Mouse (Mus musculus) neural tube, embryonic 13.5 days (tissue): ENCODE results near the gene Mettl1. TPM values are rescaled to one million over a fixed set of nuclear protein-coding genes. Genes with fewer than 3 reads are reported as not detected.
A peak's percentile ranks its signal among the peaks of the same experiment; 100 is the strongest.

Source experiments
- ATAC-seq: fragments of 200-750 bp; cut with Nextera tagmentation; 2 replicates; pipeline ENCODE4 v1.8.0; 2017; ENCODE audit warnings: low read depth, mild to moderate bottlenecking, moderate TSS enrichment, moderate library complexity
- H3K27ac ChIP-seq: fragments of 300-500 bp; sonication (generic); replicated peaks from 2 replicates; pipeline ENCODE4 v1.5.1; 2015; ENCODE audit warnings: moderate library complexity, mild to moderate bottlenecking, inconsistent platforms
- H3K27me3 ChIP-seq: fragments of 300-500 bp; sonication (generic); 2 replicates; pipeline ENCODE4 v1.6.1; 2015; ENCODE audit warnings: mild to moderate bottlenecking, inconsistent platforms
- H3K36me3 ChIP-seq: fragments of 300-500 bp; sonication (generic); 2 replicates; pipeline ENCODE4 v1.6.1; 2015; ENCODE audit warnings: mild to moderate bottlenecking, inconsistent platforms
- H3K4me1 ChIP-seq: fragments of 300-500 bp; sonication (generic); replicated peaks from 2 replicates; pipeline ENCODE4 v1.6.1; 2015; ENCODE audit warnings: inconsistent platforms
- H3K4me2 ChIP-seq: fragments of 300-500 bp; sonication (generic); 2 replicates; pipeline ENCODE4 v1.6.1; 2015; ENCODE audit warnings: inconsistent platforms, mild to moderate bottlenecking, moderate library complexity
- H3K4me3 ChIP-seq: fragments of 300-500 bp; sonication (generic); 2 replicates; pipeline ENCODE4 v1.5.1; 2015; ENCODE audit warnings: mild to moderate bottlenecking, inconsistent platforms
- H3K9ac ChIP-seq: fragments of 300-500 bp; sonication (generic); 2 replicates; pipeline ENCODE4 v1.6.1; 2015; ENCODE audit warnings: moderate library complexity, mild to moderate bottlenecking, inconsistent platforms
- H3K9me3 ChIP-seq: fragments of 300-500 bp; sonication (generic); 2 replicates; pipeline ENCODE4 v1.6.1; 2016; ENCODE audit warnings: inconsistent platforms
- WGBS: fragments of 180-500 bp; shearing (Covaris S2); methylation state at CpG from one replicate; pipeline ENCODE4 v1.1.7; 2015; 5-methylcytosine and 5-hydroxymethylcytosine counted together
- polyA plus RNA-seq: library from polyadenylated mRNA; unstranded; fragments of >200 nt; fragmentation: Nextera tagmentation; extraction: Ambion mirVana; gene quantifications from 2 replicates; pipeline ENCODE4 v1.2.1, GENCODE M21; 2015

Gene Mettl1
- polyA plus RNA-seq, 1 experiment from 2014 or later = 22.5 TPM

DNA sequence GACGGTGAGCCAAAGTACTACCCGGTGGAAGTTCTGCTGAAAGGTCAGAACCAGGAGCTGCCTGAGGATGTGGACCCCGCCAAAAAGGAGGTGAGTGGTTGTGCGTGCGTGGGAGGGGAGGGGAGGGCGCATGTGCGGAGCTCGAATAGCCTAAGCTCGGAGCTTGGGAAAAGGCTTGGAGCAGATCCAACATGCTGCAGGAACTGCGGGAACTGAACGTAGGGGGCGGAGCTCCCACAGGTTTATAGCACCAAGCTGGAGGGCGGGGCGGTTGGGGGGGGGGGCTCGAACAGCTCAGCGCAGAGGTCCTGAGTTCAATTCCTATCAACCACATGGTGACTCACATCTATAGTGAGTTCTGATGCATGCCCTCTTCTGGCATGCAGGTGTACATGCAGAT is 22.8 kb upstream of the Mettl1 start:
- Histone ChIP-seq H3K4me2 (no peak overlapping the region), H3K27ac (no peak overlapping the region), H3K4me1 (no peaks in the 10 kb centered on the region), H3K27me3 (no peaks in the 10 kb centered on the region), H3K4me3 (no peak overlapping the region), H3K9me3 (no peaks in the 10 kb centered on the region), H3K9ac (no peak overlapping the region), H3K36me3 (peaks cover 28% of the 10 kb centered on the region)
- ATAC-seq = no peak
- WGBS = 75% methylated on average over 16 of the region's 16 CpGs

DNA sequence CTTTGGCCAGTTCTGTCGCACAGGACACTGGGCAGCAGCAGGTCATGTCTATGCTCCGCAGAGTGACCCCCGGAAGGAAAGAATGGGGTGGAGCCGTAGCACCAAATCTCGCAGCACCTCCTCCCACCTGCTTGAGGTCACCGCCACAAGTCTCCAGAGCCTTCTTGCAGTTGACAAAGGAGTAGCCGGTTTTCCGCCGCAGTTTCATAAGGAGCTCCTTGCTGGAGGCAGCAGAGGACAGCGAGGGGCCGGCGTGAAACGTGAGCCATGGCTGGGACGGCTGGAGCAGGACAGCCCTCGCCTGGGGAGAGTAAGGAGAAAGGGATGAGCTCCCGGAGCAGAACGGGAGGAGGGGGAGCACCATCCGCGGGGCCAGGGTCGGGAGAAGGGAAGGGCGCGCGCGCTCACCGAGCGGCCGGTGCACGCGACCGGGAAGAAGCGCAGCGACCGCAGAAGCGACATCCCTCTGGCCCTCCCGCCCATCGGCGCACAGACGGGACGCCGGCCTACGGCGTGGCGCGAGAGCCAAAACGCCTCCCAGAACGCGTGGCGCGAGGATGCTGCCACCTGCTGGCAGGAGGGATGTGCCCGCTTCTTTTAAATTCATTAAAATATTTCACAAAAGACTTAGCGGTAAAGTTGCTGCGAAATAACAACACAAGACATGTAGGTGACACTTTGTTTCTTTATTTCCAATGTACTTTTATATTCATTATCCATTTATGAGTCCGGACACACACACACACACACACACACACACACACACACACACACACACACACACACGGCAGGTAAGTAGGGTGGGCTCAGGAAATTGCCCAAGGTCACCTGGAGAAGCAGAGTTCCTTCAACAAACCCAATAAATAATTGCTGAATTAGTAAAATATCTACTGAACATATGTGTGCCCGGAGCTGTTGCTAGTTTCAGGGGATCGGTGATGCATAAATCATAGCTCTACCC is 10.6 kb upstream of the Mettl1 start, which contains the start of gene Tsfm:
Tsfm (minus strand) TSS at position 505 of the 961 bp plus-strand sequence.
- Histone ChIP-seq H3K9ac (peak within 1 kb of the TSS; percentile 92), H3K9me3 (no peaks in the 10 kb centered on the region), H3K27me3 (no peaks in the 10 kb centered on the region), H3K27ac (peak within 1 kb of the TSS; percentile 78), H3K4me2 (peak within 1 kb of the TSS; percentile 91), H3K4me3 (peak within 1 kb of the TSS; percentile 83), H3K36me3 (peaks cover 36% of the 10 kb centered on the region), H3K4me1 (peaks cover 12% of the 10 kb centered on the region)
- ATAC-seq = peak; percentile 87
- WGBS = 6% methylated on average over 56 of the region's 56 CpGs

DNA sequence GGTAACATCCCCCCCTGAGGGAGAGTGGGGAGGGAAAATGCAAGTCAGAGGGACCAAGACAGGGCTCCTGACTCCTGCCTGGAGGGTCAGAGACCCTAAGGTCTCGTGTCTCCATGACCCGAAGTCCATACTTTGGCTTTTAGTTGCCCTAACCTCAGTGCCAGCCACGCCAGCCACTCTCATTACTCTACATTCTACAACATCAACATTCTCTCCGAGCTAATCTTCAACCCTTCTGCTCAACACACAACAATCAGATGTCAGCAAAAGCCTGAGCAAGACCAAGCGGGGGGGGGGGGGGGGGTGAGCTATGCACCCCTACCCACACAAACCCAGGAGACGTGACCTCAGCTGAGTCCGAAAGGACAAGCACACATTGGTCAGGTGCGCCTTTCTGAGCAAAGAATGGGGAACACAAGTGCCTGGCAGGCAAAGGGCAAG is 7.9 kb upstream of the Mettl1 start:
- Histone ChIP-seq H3K4me1 (peaks cover 12% of the 10 kb centered on the region), H3K4me3 (no peak overlapping the region), H3K9me3 (no peaks in the 10 kb centered on the region), H3K4me2 (no peak overlapping the region), H3K36me3 (peaks cover 9% of the 10 kb centered on the region), H3K9ac (no peak overlapping the region), H3K27ac (no peak overlapping the region), H3K27me3 (no peaks in the 10 kb centered on the region)
- WGBS = 76% methylated on average over 8 of the region's 8 CpGs
- ATAC-seq = no peak

DNA sequence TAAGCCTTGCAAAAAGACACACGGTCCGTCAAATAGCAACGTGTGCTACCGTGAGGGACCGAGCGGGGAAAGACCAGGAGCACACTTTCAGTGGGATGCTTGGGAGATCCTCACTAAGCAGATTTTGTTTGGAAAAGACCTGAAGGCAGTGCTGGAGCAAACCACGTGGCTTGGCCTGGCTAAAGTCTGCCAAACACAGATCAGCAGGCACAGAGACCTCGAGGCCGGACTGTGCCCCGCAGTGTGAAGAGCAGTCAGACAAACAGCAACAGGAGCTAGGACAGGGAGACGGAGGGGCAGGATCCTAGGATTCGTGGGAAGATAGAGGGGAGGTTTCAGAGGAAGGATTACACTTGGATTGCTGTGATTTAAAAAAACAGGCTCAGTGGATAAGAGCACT is 4.9 kb upstream of the Mettl1 start:
- Histone ChIP-seq H3K4me2 (no peak overlapping the region), H3K27me3 (peaks cover 15% of the 10 kb centered on the region), H3K36me3 (no peaks in the 10 kb centered on the region), H3K9ac (no peak overlapping the region), H3K27ac (no peak overlapping the region), H3K4me1 (peaks cover 6% of the 10 kb centered on the region; the same call in 1 of the 2 replicates), H3K9me3 (no peaks in the 10 kb centered on the region), H3K4me3 (no peak overlapping the region)
- 85% methylated on average over 12 of the region's 12 CpGs for WGBS
- no peak for ATAC-seq

DNA sequence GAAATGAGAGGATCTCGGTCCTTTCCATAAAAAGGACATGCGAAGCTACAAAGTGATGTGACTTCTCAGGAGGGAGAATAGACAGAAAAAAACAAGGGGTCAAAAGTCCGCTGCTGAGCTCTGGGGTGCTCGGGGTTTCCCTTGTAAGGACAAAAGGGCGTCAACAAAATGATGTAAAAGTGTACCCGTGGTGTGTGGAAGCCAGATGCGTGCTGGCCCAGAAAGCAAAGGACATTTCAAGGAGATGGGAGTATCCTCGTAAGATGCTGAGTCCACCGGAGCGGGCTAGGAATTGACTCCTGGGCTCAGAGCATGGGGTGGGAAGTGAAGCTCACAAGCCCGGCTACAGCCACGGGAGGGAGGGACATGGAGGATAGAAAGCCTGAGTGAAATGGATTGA is 3.6 kb upstream of the Mettl1 start:
- Histone ChIP-seq H3K9me3 (no peaks in the 10 kb centered on the region), H3K4me2 (no peak overlapping the region), H3K4me1 (peaks cover 12% of the 10 kb centered on the region), H3K9ac (no peak overlapping the region), H3K4me3 (no peak overlapping the region), H3K27ac (no peak overlapping the region), H3K36me3 (no peaks in the 10 kb centered on the region), H3K27me3 (peaks cover 15% of the 10 kb centered on the region)
- ATAC-seq = no peak
- WGBS = 70% methylated on average over 12 of the region's 12 CpGs

DNA sequence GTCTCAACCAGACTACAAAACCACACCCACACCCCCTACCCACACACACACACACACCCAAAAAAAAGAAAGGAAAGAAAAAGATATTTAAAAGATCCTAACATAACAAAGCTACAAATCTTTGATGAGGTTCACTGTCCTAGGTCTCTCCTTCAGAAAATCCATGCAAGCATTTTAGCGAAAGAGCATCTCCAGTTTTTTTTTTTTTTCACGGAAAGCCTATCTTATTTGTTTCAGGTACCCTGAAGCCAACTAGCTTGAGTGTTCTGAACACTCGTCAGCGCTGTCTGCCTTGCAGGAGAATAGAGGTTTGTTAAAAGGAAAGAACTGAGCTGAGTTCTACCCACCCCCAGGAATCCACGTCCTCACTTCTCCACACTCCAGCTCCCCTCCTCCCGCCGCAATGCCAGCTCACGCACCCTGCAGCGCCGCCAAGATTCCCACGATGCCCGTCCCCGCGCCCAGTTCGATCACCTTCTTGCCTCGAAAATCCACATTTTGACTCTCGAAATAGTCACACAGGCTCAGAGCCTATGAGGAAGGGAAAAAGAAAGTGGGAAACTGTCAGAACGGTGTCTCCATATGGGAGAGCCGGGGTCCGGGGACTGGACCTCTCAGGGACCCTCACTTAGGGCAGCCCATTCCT is 522 bp upstream of the Mettl1 start:
- Histone ChIP-seq H3K4me2 (peak overlapping the region; percentile 99), H3K27ac (no peak overlapping the region), H3K36me3 (peaks cover 3% of the 10 kb centered on the region; the same call in 1 of the 2 replicates), H3K4me3 (peak overlapping the region; percentile 83), H3K4me1 (peaks cover 16% of the 10 kb centered on the region), H3K9me3 (no peaks in the 10 kb centered on the region), H3K27me3 (peaks cover 15% of the 10 kb centered on the region), H3K9ac (peak overlapping the region; percentile 77)
- WGBS = 1% methylated on average over 20 of the region's 20 CpGs
- no peak; the same call in 1 of the 2 replicates for ATAC-seq

DNA sequence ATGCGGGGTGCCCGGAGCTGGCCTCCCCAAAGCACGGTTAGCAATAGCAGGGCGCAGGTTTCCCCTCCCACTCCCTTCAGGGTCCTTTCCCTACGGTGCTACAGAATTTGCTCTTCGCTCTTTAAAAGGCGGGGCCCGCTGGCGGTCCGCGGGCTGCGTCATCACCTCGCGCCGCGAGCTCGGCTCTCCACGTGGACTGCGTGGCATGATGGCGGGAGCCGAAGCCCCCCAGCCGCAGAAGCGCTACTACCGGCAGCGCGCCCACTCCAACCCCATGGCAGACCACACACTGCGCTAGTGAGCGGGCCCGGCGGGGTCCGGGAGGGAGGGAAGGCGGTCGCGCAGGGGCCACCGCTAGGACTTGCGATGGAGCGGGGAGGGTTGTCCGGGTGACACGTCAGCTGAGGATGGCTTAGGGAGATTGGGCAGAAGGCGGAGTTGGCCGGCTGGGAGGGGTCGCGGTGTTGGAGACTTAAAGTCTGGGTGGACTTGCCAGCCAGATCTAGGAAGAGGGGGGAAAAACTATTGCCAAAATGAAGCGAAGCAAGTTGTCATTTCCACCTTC is 642 bp downstream of the Mettl1 start:
- Histone ChIP-seq H3K36me3 (peaks cover 3% of the 10 kb centered on the region; the same call in 1 of the 2 replicates), H3K4me3 (peak overlapping the region; percentile 83), H3K27me3 (peaks cover 15% of the 10 kb centered on the region), H3K27ac (no peak overlapping the region), H3K9me3 (no peaks in the 10 kb centered on the region), H3K4me2 (peak overlapping the region; percentile 99), H3K4me1 (peaks cover 16% of the 10 kb centered on the region), H3K9ac (peak overlapping the region; percentile 77)
- ATAC-seq = peak; percentile 82
- WGBS = 0% methylated on average over 44 of the region's 44 CpGs

DNA sequence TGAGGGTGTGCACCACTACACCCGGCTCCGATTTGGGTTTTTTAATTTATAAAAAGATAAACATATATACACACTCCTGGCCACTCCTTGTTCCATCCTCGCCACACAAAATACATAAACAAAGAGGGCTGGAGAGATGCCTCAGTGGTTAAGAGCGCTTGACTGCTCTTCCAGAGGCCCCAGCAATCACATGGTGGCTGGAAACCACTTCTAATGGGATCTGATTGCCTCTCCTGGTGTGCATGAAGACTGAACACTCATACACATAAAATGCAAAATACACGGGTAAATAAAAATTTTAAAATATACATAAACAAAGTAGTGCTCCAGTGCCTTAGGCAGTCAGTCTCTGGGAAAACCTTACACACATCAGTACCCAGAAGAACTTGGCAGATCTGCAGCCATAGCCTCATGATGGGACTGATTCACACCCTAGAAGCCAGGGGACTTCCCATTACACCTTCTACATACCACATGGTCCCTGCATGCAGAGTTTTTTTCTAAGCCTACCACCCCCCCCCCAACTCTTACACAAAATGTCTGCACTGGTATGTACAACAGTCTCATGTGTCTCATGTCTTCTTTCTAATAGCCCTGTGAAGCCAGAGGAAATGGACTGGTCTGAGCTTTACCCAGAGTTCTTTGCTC is 1.4 kb downstream of the Mettl1 start:
- H3K4me2 ChIP-seq = peak overlapping the region; percentile 99
- 0 out of 2 replicates have a peak, but pooled peaks have one; percentile 2 for ATAC-seq
- H3K27me3 ChIP-seq = peaks cover 22% of the 10 kb centered on the region
- peaks cover 3% of the 10 kb centered on the region; the same call in 1 of the 2 replicates for H3K36me3 ChIP-seq
- H3K9me3 ChIP-seq = no peaks in the 10 kb centered on the region
- H3K4me1 ChIP-seq = peaks cover 16% of the 10 kb centered on the region
- H3K27ac ChIP-seq = no peak overlapping the region
- H3K9ac ChIP-seq = peak overlapping the region; percentile 77
- 22% methylated on average over 5 of the region's 5 CpGs for WGBS
- H3K4me3 ChIP-seq = peak overlapping the region; percentile 83

DNA sequence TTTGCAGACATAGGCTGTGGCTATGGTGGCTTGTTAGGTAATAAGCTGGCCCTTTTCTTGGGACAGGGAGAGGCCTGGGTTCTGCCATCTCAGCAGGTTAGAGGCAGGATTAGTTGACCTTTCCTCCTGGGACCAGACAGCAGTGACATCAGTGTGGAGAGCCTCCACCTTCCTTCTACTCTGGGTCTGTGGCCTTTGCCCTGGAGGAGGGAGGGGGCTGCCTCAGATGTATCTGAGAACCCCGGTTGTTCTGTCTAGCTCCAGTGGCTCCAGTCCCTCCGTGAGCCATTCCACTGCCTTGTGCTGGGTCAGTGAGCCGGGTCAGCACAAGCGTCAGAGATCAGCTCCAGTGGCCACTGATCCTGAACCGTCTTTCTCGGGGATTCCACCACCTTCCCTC is 2.0 kb downstream of the Mettl1 start:
- Histone ChIP-seq H3K4me2 (no peak overlapping the region), H3K36me3 (peaks cover 3% of the 10 kb centered on the region; the same call in 1 of the 2 replicates)
- 88% methylated on average over 6 of the region's 6 CpGs for WGBS

DNA sequence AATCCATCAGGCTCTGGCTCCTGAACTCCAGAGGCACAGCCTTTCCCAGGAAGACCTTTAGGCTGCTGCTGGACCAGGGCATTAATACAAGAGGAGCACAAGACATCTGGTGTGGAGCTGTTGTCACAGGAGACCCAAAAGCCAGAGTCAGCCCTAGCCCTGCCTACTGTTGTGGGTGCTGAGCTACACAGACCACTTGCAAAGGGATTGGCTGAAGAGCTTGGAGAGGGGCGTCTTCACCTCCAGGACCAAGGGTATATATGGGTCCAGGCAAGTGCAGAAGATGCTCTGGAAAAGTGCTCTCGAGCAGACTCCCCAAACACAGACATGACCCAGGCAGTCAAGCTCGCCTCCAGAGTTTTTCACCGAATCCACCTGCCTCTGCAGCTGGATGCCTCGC is 6.7 kb downstream of the Mettl1 start, which contains the start of gene Cyp27b1:
Cyp27b1 (plus strand) TSS at position 297 of the 400 bp plus-strand sequence.
- no peak within 1 kb of the TSS for H3K27ac ChIP-seq
- no peak within 1 kb of the TSS for H3K9ac ChIP-seq
- peaks cover 61% of the 10 kb centered on the region for H3K27me3 ChIP-seq
- H3K36me3 ChIP-seq = peaks cover 4% of the 10 kb centered on the region; the same call in 1 of the 2 replicates
- H3K9me3 ChIP-seq = no peaks in the 10 kb centered on the region
- WGBS = 32% methylated on average over 5 of the region's 5 CpGs
- peaks cover 10% of the 10 kb centered on the region for H3K4me1 ChIP-seq
- no peak within 1 kb of the TSS for H3K4me3 ChIP-seq
- no peak within 1 kb of the TSS for H3K4me2 ChIP-seq
- no peak for ATAC-seq

More for the DNA sequence above, 2.0 kb downstream of the Mettl1 start:
- no peak for ATAC-seq
- H3K27me3 ChIP-seq = peaks cover 28% of the 10 kb centered on the region
- H3K4me1 ChIP-seq = peaks cover 16% of the 10 kb centered on the region
- no peak overlapping the region for H3K4me3 ChIP-seq
- no peak overlapping the region for H3K9ac ChIP-seq
- no peak overlapping the region for H3K27ac ChIP-seq
- no peaks in the 10 kb centered on the region for H3K9me3 ChIP-seq

DNA sequence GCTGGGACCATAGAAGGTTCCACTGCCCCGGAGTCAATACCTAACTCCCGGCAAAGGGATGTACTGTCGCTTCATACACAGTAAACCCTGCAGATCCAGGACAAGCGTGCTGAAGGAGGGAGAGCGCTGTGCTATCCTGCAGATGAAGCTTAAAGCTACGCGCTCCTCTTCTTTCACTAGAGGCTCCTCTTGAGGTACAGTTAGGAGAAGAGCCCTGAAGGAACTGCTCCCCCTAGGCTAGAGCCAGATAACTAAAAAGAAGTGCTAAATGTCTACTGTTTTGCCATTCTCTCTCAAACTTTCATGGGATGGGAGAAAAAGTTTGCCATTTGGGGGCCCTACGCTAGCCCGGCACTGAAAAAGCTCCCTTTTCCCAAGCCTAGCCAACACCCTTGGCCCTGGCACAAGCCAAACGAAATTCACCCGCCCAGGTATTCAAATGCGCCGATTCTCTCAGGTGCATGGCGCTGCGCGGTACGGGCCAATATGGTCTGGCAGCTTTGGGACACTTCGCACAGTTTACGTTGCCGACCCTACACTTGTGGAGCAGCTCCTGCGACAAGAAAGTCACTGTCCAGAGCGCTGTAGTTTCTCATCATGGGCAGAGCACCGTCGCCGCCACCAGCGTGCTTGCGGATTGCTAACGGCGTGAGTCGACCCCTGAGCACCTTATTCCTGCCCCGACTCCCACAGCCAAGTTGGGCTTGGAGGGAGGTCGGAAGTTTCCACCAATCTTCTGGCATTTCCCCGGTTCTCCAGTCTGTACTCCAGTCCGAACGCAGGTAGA is 7.6 kb downstream of the Mettl1 start:
- H3K4me2 ChIP-seq = no peak overlapping the region
- peaks cover 66% of the 10 kb centered on the region for H3K27me3 ChIP-seq
- no peak overlapping the region for H3K9ac ChIP-seq
- ATAC-seq = no peak
- H3K9me3 ChIP-seq = no peaks in the 10 kb centered on the region
- H3K27ac ChIP-seq = no peak overlapping the region
- no peak overlapping the region for H3K4me3 ChIP-seq
- H3K4me1 ChIP-seq = peaks cover 10% of the 10 kb centered on the region
- 4% methylated on average over 35 of the region's 35 CpGs for WGBS
- peaks cover 9% of the 10 kb centered on the region; the same call in 1 of the 2 replicates for H3K36me3 ChIP-seq
